Mouse (Mus musculus): ENCODE measurements around the gene Rcan2.

The Rcan2 gene

GRCm38 (mm10) chr17:43929856-43930255 lies 128.7 kb downstream of the Rcan2 start:
- DNase-seq = no peak

GRCm38 (mm10) chr17:43931731-43932130 lies 130.6 kb downstream of the Rcan2 start:
- no peak for DNase-seq

GRCm38 (mm10) chr17:43934056-43934455 lies 132.9 kb downstream of the Rcan2 start:
- DNase-seq = no peak

GRCm38 (mm10) chr17:43952219-43952618 lies 151.1 kb downstream of the Rcan2 start:
- DNase-seq = peak; percentile 6 to 26

DNA sequence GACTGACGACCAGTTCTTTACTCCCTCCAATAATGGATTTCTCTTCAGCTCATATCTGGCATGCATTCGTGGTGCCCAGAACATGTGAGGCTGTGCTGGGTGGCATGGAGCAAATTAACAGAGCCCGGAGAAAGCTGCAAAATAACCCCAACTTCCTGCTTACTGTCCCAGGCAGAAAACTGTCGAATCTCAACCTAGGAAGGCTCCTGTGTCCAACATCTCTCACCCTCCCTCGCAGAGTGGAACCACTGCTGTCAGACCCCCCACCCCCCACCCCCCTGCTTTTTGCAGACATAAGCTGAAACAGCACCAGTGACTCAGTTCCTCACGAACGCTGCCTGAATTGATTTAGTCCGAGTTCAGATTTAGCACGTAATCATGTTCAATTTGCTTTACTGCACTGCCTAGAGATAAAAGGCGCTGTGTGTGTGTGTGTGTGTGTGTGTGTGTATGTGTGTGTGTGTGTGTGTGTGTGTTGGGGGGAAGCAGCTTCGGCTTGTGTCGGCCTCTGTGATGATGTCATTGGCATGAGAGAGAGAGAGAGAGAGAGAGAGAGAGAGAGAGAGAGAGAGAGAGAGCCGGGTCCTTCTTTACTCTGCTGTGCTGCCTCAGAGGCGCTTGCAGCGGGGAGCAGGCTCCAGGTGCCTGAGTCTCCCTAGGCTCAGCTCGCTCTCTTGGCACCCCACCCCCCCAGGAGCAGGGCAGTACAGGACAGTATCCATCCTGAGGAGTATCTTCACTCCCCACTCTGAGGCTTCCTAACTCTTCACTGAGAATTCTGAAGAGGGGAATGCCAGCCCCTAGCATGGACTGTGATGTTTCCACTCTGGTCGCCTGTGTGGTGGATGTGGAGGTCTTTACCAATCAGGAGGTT lies 151.7 kb downstream of the Rcan2 start:
- peak; percentile 38 to 41 for DNase-seq

DNA sequence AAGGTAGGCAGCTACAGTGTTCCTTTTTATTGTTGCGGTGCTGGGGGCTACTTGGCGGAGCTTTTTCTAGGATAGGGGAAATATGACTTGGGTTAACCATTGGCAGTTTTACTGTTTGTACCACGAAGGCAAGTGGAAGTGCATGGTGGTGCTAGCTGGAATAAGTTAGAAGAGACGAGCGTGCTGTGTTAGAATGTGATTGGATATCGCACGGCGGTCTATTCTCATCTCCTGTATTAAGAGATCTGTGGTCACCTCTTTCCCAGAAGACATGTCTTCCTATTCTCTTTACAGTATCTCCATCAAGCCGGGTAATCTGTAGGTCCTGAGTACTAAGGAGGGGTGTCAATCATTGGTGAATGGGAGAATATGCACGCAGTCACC lies 152.4 kb downstream of the Rcan2 start:
- DNase-seq = peak in 1 of 2 experiments; percentile 26

GRCm38 (mm10) chr17:43959797-43960196 lies 158.6 kb downstream of the Rcan2 start:
- DNase-seq = no peak

DNA sequence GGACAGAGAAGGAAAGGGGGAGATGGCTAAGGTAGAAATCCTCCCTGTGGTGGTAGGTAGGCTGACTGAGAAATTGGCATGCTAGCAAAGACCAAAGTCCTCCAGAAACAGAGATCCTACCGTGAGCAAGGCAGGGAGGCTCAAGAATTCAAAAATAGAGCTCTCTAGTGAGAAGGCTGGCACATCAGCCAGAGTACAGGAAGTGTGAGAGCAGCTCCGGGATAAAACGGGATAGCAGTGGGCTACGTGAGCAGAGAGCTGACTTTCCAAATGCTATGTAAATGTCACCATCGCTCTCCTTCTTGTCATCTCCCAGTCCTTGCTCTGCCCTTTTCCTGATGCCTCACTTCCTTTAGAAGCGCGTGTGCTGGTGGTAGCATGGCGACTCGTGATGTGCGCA lies 168.8 kb downstream of the Rcan2 start:
- DNase-seq = no peak

- DNase-seq = no peak
These were observed 176.4 kb downstream of the Rcan2 start for GRCm38 (mm10) chr17:43977572-43977971.

DNA sequence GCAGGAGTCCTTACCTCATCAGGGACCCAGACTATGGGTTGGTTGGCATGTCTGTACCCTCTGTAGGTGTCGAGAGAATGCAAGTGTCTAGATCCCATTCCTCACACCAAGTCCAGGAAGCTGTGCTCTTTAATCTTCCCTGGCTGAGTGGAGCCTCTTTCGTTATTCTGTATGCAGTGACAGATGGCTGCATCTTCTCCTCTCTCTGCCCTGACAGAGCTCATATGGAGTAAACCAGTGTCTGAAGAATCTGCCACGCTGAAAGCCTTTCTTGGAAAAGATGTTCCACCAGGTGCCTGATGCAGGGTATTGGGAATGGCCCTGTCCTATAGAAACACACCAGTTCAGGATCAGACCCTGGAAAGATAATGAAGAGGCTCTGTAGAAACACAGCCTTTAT lies 178.8 kb downstream of the Rcan2 start:
- no peak for DNase-seq

DNA sequence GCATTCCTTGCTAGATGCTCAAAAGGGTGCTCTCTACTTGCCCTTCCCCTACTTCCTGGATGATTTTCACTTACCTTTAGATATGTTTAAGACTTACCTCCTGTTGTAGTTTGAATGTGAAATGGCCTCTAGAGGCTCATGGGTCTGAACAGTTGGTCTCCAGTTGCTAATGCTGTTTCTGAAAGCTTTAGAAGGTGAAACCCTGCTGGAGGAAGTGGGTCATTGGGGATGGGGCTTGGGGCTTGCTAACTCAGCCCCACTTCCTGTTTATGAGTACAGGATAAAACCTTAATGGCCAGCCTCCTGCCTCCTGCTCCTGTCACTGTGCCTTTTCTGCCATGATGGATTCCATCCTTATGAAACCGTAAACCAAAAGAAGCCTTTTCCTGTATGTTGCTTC lies 181.4 kb downstream of the Rcan2 start:
- DNase-seq = no peak

- DNase-seq = no peak
These were observed 188.3 kb downstream of the Rcan2 start for GRCm38 (mm10) chr17:43989334-43989945.

- DNase-seq = no peak
These were observed 189.8 kb downstream of the Rcan2 start for GRCm38 (mm10) chr17:43990957-43991383.

- no peak for DNase-seq
These were observed 192.9 kb downstream of the Rcan2 start for GRCm38 (mm10) chr17:43994080-43994479.

- DNase-seq = no peak
These were observed 196.4 kb downstream of the Rcan2 start for GRCm38 (mm10) chr17:43997514-43997913.

DNA sequence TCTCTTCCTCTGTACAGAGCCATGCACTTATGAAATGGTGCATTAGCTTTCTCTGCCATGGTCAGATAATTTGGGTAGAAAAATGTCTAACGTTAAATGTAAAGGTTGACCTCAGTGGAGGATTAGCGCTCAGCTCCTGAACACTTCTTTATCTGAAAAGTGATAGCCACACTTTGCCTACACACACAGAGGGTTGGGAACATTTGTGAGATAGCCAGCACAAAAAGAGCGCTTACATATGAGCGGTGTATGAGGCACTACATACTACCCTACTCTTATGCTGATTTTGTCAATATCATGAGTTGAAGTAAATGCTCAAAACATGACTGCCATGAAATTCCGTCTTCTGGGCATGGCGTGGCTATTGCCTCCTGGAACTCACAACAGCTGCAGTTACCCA lies 196.9 kb downstream of the Rcan2 start:
- no peak for DNase-seq

DNA sequence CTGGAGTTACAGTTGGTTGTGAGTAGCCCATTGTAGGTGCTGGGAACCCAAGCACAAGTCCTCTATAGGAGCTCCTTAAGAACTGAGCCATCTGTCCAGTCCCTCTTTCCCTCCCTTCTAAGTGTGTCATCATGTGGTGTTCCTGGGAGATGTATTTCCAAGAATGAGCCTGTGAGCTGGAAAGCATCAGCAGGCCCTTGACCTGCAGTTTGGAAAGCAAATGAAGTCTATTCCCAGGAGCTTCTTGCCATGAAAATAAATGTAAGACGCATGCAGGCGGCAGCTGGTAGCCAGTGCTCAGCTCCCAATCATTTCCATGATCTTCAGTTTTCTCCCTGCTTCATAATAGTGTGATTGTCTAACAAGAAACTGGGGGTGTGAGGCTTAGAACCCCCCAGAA lies 203.2 kb downstream of the Rcan2 start:
- no peak for DNase-seq

DNA sequence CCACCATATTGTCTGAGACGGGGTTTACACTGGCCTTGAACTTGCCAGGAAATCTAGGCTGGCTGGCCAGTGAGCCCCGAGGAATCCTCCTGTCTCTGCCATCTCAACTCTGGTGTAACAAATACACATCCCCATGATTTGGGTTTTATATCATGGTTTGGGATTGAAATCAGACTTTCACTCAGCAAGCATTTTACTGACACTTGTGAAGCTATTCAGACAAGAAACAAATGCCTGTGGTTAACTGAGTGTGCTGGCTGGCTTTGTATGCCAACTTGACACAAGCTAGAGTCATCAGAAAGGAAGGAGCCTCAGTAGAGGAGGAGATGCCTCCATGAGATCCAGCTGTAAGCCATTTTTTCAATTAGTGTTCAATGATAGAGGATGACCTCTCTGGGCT lies 206.3 kb downstream of the Rcan2 start:
- DNase-seq = no peak

DNA sequence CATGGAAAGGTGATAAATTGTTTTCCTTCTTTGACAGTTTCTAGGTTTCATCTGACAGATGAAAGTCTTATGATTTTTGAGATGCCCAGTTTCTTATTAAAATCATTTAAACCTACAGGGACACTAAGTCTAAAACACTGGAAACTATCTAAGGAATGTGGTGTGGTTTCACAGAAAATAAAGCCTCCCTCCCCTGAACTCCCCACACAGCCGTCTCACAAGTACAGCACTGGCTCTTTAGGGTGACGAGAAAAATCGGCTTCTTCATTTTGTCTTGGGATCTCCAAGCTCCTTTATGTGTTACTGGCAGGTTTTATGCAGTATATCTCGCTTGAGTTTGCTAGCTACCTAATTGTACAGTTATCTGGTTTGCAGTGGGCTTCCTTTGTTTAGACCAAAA lies 210.8 kb downstream of the Rcan2 start:
- DNase-seq = no peak

- no peak for DNase-seq
These were observed 212.8 kb downstream of the Rcan2 start for GRCm38 (mm10) chr17:44013756-44014510.

- DNase-seq = no peak
These were observed 215.2 kb downstream of the Rcan2 start for GRCm38 (mm10) chr17:44016314-44016713.

- DNase-seq = no peak
These were observed 219.6 kb downstream of the Rcan2 start for GRCm38 (mm10) chr17:44020707-44021220.

DNA sequence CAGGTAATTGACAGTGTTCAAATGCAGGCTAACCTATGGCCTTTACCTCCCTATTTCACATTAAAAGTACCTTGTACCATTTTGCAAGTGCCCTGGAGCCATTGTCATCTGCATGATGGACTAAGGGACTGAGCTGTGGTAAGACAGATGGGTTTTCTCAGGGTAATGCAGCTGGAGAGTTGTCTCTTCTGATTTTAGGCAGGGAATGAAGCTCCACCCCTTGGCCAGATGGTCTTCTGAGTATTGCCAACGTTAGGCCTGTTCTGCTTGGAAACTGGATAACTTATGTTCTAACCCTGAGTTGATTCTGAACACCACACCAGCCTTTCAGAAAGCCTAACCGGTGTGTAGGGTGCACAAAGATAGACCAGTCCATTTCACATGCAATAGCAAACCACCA lies 222.7 kb downstream of the Rcan2 start:
- DNase-seq = no peak

All from cerebellum, postnatal 36 days (tissue).